In the genomic region with DNA sequence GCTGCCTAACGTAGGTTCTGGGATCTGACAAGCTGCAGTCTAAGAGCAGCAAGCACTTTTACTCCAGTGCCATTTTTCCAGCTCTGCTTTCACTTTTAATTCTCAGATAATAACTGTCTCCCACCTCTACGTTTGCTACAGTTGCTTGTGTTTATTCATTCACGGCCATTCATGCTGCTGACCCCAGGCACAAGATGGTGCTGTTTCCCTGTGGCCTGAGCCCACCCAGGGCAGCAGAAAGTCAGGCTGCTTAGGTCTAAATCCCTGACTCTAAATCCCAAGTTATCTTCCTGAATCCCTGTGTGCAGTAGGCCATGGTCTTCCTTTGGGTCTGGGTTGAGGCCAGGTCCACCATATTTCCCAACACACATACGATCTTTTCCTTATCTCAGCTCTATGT, we compare ENCODE assay signal across 15 mouse cellular contexts. TPM values are rescaled to one million over a fixed set of nuclear protein-coding genes. Genes with fewer than 3 reads are reported as not detected.
DNase-seq lines count a peak whose midpoint lies in the region; ATAC-seq and TF ChIP-seq lines count a peak whose summit lies in the region.
"Had no signal": no experiment of that assay in that cellular context is flagged by ENCODE, and none has a peak within 500 bp of the region (broad histone marks: within the 10 kb centered on the region; RNA-seq: fewer than 3 reads in every experiment).

No protein-coding gene starts in this region.

- no peaks in the 10 kb centered on the region for H3K36me3 ChIP-seq in liver, embryonic 14.5 days (replicated peaks; ENCODE audit: control insufficient read depth, insufficient read depth, low read depth)
- no peaks in the 10 kb centered on the region for H3K36me3 ChIP-seq in C2C12 (ENCODE audit: control insufficient read depth, insufficient read depth)
- H3K36me3 ChIP-seq: lung, embryonic 15.5 days had no signal

- no peak overlapping the region for H3K4me3 ChIP-seq in gastrocnemius, adult 2 months
- H3K4me3 ChIP-seq in liver, embryonic 14.5 days (ENCODE audit: insufficient read depth in 1 of 2, low read depth in 2 of 2, low read length in 2 of 2): no peak overlapping the region
- H3K4me3 ChIP-seq in C2C12 (ENCODE audit: insufficient read depth, poor library complexity, severe bottlenecking): no peak overlapping the region
- H3K4me3 ChIP-seq in bone marrow, adult 2 months (replicated peaks; ENCODE audit: control insufficient read depth, low read depth, low read length): no peak overlapping the region
- H3K4me3 ChIP-seq: lung, embryonic 15.5 days had no signal

- no peak overlapping the region for H3K27ac ChIP-seq in gastrocnemius, adult 2 months
- H3K27ac ChIP-seq in liver, embryonic 14.5 days: no peak overlapping the region
- H3K27ac ChIP-seq in bone marrow, adult 2 months (ENCODE audit: control insufficient read depth, insufficient read depth, low read depth, low read length, poor library complexity): no peak overlapping the region
- H3K27ac ChIP-seq: lung, embryonic 15.5 days had no signal

- no peak overlapping the region for H3K4me2 ChIP-seq in liver, embryonic 14.5 days (ENCODE audit: low read depth)
- H3K4me2 ChIP-seq: heart, embryonic 11.5 days; lung, embryonic 15.5 days had no signal

- no peaks in the 10 kb centered on the region for H3K4me1 ChIP-seq in liver, embryonic 14.5 days (replicated peaks; ENCODE audit: control insufficient read depth in 2 of 2, insufficient read depth in 2 of 2, low read length in 1 of 2)
- peaks cover 2% of the 10 kb centered on the region for H3K4me1 ChIP-seq in bone marrow, adult 2 months (ENCODE audit: control insufficient read depth, insufficient read depth, low read length)
- H3K4me1 ChIP-seq: lung, embryonic 15.5 days had no signal

- no peaks in the 10 kb centered on the region for H3K9me3 ChIP-seq in liver, embryonic 14.5 days (ENCODE audit: control insufficient read depth, low read length)
- H3K9me3 ChIP-seq: lung, embryonic 15.5 days had no signal

- H3ac ChIP-seq in C2C12 (ENCODE audit: control insufficient read depth, insufficient read length, low read depth): no peak overlapping the region

- no peak for TF ChIP-seq POLR2A in bone marrow, adult 2 months (IDR thresholded peaks at IDR 0.05; ENCODE audit: borderline replicate concordance, control insufficient read depth, low read depth, low read length)

- H3K27me3 ChIP-seq in liver, embryonic 14.5 days (ENCODE audit: control insufficient read depth, insufficient read depth, low read length): no peaks in the 10 kb centered on the region
- no peaks in the 10 kb centered on the region for H3K27me3 ChIP-seq in C2C12 (ENCODE audit: control insufficient read depth, insufficient read depth, insufficient read length)
- H3K27me3 ChIP-seq: lung, embryonic 15.5 days had no signal

- TF ChIP-seq EP300 in liver, embryonic 14.5 days (IDR thresholded peaks at IDR 0.05; ENCODE audit: low read depth): no peak

- WGBS in liver, embryonic 14.5 days (ENCODE audit: insufficient replicate concordance): 43% methylated on average over 4 of the region's 4 CpGs
- 68% methylated on average over 4 of the region's 4 CpGs for WGBS in bone marrow, adult 2 months

- H3K79me3 ChIP-seq in C2C12 (ENCODE audit: low read depth): no peaks in the 10 kb centered on the region

- intact Hi-C loops in gastrocnemius, adult 2 months (cut with DNase I): no loop called here

- DNase-seq in gastrocnemius, adult 2 months: no peak
- DNase-seq in gastrocnemius, postnatal 25 days: no peak
- DNase-seq in liver, embryonic 14.5 days (ENCODE audit: low read depth in 3 of 3, low spot score in 3 of 3): no peak
- DNase-seq in liver: no peak
- no peak for DNase-seq in gastrocnemius, postnatal 4 days (ENCODE audit: low spot score in 2 of 2)
- DNase-seq in thymus, postnatal 25 days: no peak
- DNase-seq: adrenal gland, postnatal 14 days; kidney, adult 9 months; midbrain, embryonic 14.5 days; right cerebral cortex, postnatal 25 days; thymus, postnatal 14 days had no signal

- no peak for ATAC-seq in liver, embryonic 14.5 days (ENCODE audit: insufficient read depth)

- no peaks in the 10 kb centered on the region for H3K79me2 ChIP-seq in C2C12 (ENCODE audit: control insufficient read depth, insufficient read depth)

- peak; percentile 40 for TF ChIP-seq CTCF in gastrocnemius, adult 2 months (IDR thresholded peaks at IDR 0.05)
- TF ChIP-seq CTCF in liver, embryonic 14.5 days (IDR thresholded peaks at IDR 0.05; ENCODE audit: low read depth): peak; percentile 33
- peak; percentile 5 for TF ChIP-seq CTCF in C2C12 (IDR thresholded peaks at IDR 0.05; ENCODE audit: control insufficient read depth, insufficient read depth, insufficient read length)
- 0 out of 2 replicates have a peak, but pooled peaks have one; percentile 16 for TF ChIP-seq CTCF in bone marrow, adult 2 months (IDR thresholded peaks at IDR 0.05; ENCODE audit: control insufficient read depth, insufficient read depth, low read length)

- H3K9ac ChIP-seq in liver, embryonic 14.5 days (replicated peaks): no peak overlapping the region
- H3K9ac ChIP-seq: lung, embryonic 15.5 days had no signal

TF ChIP-seq in C2C12, 6 proteins besides CTCF, POLR2A, EP300 and RAD21:
- TF ChIP-seq MYOG (IDR thresholded peaks at IDR 0.05; ENCODE audit: control insufficient read depth, extremely low read depth, insufficient read length) (no peak), MYOD1 (IDR thresholded peaks at IDR 0.05; ENCODE audit: control insufficient read depth, insufficient read length, low read depth) (no peak), FOSL1 (IDR thresholded peaks at IDR 0.05; ENCODE audit: insufficient read depth, low read length, poor library complexity, severe bottlenecking) (no peak), CEBPB (IDR thresholded peaks at IDR 0.05; ENCODE audit: low read depth) (no peak), USF1 (IDR thresholded peaks at IDR 0.05; ENCODE audit: low read depth) (no peak), MAX (IDR thresholded peaks at IDR 0.05) (no peak)

RNA-seq across cellular contexts. Expression of gene Cdhr3, which starts 26.3 kb away (rescaled TPM):
- 1 to 10 TPM in 1 of 2 experiments, under 1 TPM in 1; 0.69 to 1.4 TPM for total RNA-seq in gastrocnemius, adult 2 months (2021)
- 1 to 10 TPM in 1 of 2 experiments, under 1 TPM in 1; 0.49 to 1.3 TPM for total RNA-seq in gastrocnemius, postnatal 25 days (2021)
- not detected in 2 replicates for polyA plus RNA-seq in liver, embryonic 14.5 days (2012; rRNA removed)
- not detected in 2 replicates for polyA plus RNA-seq in liver, embryonic 14.5 days (2014; fragmentation: Nextera tagmentation; extraction: Ambion mirVana)
- polyA plus RNA-seq in C2C12 (2012; fragmentation: generic; extraction: Trizol): not detected
- not detected in 2 replicates for polyA plus RNA-seq in bone marrow, adult 2 months (2011; ENCODE audit: insufficient read depth, insufficient read length, low replicate concordance, missing spikeins)
- total RNA-seq in gastrocnemius, postnatal 4 days (2021): 1 to 10 TPM; 4.0 to 4.9 TPM
- total RNA-seq: adrenal gland, postnatal 14 days had no signal
- polyA plus RNA-seq: heart, embryonic 11.5 days had no signal
